Mouse (Mus musculus) neural tube, embryonic 12.5 days (tissue): ENCODE results near the gene Tfr2. TPM values are rescaled to one million over a fixed set of nuclear protein-coding genes. Genes with fewer than 3 reads are reported as not detected.

Experiments
- ATAC-seq: fragments of 200-750 bp; cut with Nextera tagmentation; 2 replicates; pipeline ENCODE4 v1.8.0; 2017; ENCODE audit warnings: low read depth, mild to moderate bottlenecking, moderate TSS enrichment, moderate library complexity; ENCODE audit not compliant: low FRiP score
- H3K27ac ChIP-seq: fragments of 300-500 bp; sonication (generic); 2 replicates; pipeline ENCODE4 v1.5.1; 2016
- H3K27me3 ChIP-seq: fragments of 300-500 bp; sonication (generic); replicated peaks from 2 replicates; pipeline ENCODE4 v1.6.1; 2016; ENCODE audit warnings: mild to moderate bottlenecking
- H3K36me3 ChIP-seq: fragments of 300-500 bp; sonication (generic); 2 replicates; pipeline ENCODE4 v1.6.1; 2016; ENCODE audit warnings: mild to moderate bottlenecking
- H3K4me1 ChIP-seq: fragments of 300-500 bp; sonication (generic); 2 replicates; pipeline ENCODE4 v1.6.1; 2016
- H3K4me2 ChIP-seq: fragments of 300-500 bp; sonication (generic); replicated peaks from 2 replicates; pipeline ENCODE4 v1.6.1; 2016; ENCODE audit warnings: mild to moderate bottlenecking
- H3K4me3 ChIP-seq: fragments of 300-500 bp; sonication (generic); 2 replicates; pipeline ENCODE4 v1.5.1; 2016
- H3K9ac ChIP-seq: fragments of 300-500 bp; sonication (generic); 2 replicates; pipeline ENCODE4 v1.6.1; 2016; ENCODE audit warnings: mild to moderate bottlenecking
- H3K9me3 ChIP-seq: fragments of 300-500 bp; sonication (generic); 2 replicates; pipeline ENCODE4 v1.6.1; 2016; ENCODE audit warnings: mild to moderate bottlenecking
- WGBS: fragments of 180-500 bp; shearing (Covaris S2); methylation state at CpG from one replicate; pipeline ENCODE4 v1.1.7; 2016; 5-methylcytosine and 5-hydroxymethylcytosine counted together
- microRNA-seq: library from miRNA; unstranded; fragments of <30 nt; microRNA quantifications from one replicate; pipeline ENCODE4, GENCODE M21; 2017
- polyA plus RNA-seq: library from polyadenylated mRNA; unstranded; fragments of >200 nt; fragmentation: Nextera tagmentation; extraction: Ambion mirVana; gene quantifications from 2 replicates; pipeline ENCODE4 v1.2.1, GENCODE M21; 2016

The Tfr2 gene
- polyA plus RNA-seq, 1 experiment from 2014 or later = 1.8 TPM

DNA sequence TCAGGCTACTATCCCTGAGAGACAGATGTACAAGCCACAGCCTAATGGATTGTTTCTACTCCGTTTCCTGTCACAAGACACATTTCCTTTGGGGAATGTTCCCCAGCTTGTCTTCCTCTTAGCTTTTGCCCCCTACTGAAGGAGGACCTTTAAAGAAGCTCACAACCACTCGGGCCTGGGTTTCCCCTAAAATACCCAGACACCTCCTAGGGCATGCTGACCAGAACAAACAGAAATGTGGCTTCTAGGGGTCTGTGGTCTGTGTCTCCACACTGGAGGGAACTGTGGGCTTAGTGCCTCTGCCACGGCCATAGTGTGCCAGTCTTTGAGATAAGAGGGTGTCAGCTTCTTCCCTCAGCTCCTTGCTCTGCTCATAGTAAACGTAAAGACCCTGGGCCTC is 62.0 kb downstream of the Tfr2 start:
- no peaks in the 10 kb centered on the region for H3K9me3 ChIP-seq
- H3K27ac ChIP-seq = no peak overlapping the region
- peaks cover 35% of the 10 kb centered on the region for H3K4me1 ChIP-seq
- peak overlapping the region; percentile 81; the same call in 1 of the 2 replicates for H3K9ac ChIP-seq
- H3K4me2 ChIP-seq = peak overlapping the region; percentile 79
- WGBS = 73% methylated on average over 4 of the region's 4 CpGs
- ATAC-seq = no peak
- H3K27me3 ChIP-seq = no peaks in the 10 kb centered on the region
- peaks cover 35% of the 10 kb centered on the region for H3K36me3 ChIP-seq
- no peak overlapping the region for H3K4me3 ChIP-seq

GRCm38 (mm10) chr5:137633397-137634084 is 63.9 kb downstream of the Tfr2 start:
- WGBS = 87% methylated on average over 12 of the region's 12 CpGs
- Histone ChIP-seq H3K4me1 (peaks cover 31% of the 10 kb centered on the region), H3K27ac (no peak overlapping the region), H3K4me2 (no peak overlapping the region), H3K36me3 (peaks cover 55% of the 10 kb centered on the region), H3K9me3 (no peaks in the 10 kb centered on the region), H3K27me3 (no peaks in the 10 kb centered on the region), H3K4me3 (no peak overlapping the region), H3K9ac (no peak overlapping the region)
- ATAC-seq = no peak

Small RNA genes within 50 kb of the gene (microRNA-seq; reads per million reads assigned to microRNA genes)
- gene Mir6418 = not detected

Other genes starting within 250 kb of the Tfr2 start
- gene Slc12a9, start 236.2 kb upstream of the Tfr2 start, polyA plus RNA-seq = 24.4 and 25.1 TPM in 2 replicates
- gene Ephb4, start 219.7 kb upstream of the Tfr2 start, polyA plus RNA-seq = 25.6 and 28.1 TPM in 2 replicates
- gene Zan, start 92.8 kb upstream of the Tfr2 start, polyA plus RNA-seq = 0.04 and 0.09 TPM in 2 replicates
- 65.4 and 71.0 TPM in 2 replicates for gene Pop7, start 67.3 kb upstream of the Tfr2 start, polyA plus RNA-seq
- gene Gigyf1, start 51.3 kb upstream of the Tfr2 start, polyA plus RNA-seq = 17.6 and 19.4 TPM in 2 replicates
- gene Epo, start 36.6 kb upstream of the Tfr2 start, polyA plus RNA-seq = not detected in 2 replicates
- gene Gnb2, start 36.3 kb upstream of the Tfr2 start, polyA plus RNA-seq = 468 and 494 TPM in 2 replicates
- 109 and 118 TPM in 2 replicates for gene Actl6b, start 16.3 kb upstream of the Tfr2 start, polyA plus RNA-seq
- 36.8 and 42.1 TPM in 2 replicates for gene Mospd3, start 31.2 kb downstream of the Tfr2 start, polyA plus RNA-seq
- gene Pcolce, start 43.9 kb downstream of the Tfr2 start, polyA plus RNA-seq = 51.8 and 52.0 TPM in 2 replicates
- 0.11 and 0.39 TPM in 2 replicates for gene Fbxo24, start 59.2 kb downstream of the Tfr2 start, polyA plus RNA-seq
- 29.4 and 32.5 TPM in 2 replicates for gene Lrch4, start 59.3 kb downstream of the Tfr2 start, polyA plus RNA-seq
- gene Gm20605, start 59.3 kb downstream of the Tfr2 start, polyA plus RNA-seq = 8.9 and 9.4 TPM in 2 replicates
- 7.6 and 9.5 TPM in 2 replicates for gene Sap25, start 71.5 kb downstream of the Tfr2 start, polyA plus RNA-seq
- 0.19 and 0.29 TPM in 2 replicates for gene Irs3, start 75.9 kb downstream of the Tfr2 start, polyA plus RNA-seq
- gene Agfg2, start 114.9 kb downstream of the Tfr2 start, polyA plus RNA-seq = 20.8 and 22.2 TPM in 2 replicates
- gene Nyap1, start 171.8 kb downstream of the Tfr2 start, polyA plus RNA-seq = 16.4 and 21.8 TPM in 2 replicates
- 68.4 and 68.7 TPM in 2 replicates for gene Tsc22d4, start 175.9 kb downstream of the Tfr2 start, polyA plus RNA-seq
- 61.5 TPM in 2 replicates for gene Ppp1r35, start 209.0 kb downstream of the Tfr2 start, polyA plus RNA-seq
- 11.3 and 15.4 TPM in 2 replicates for gene Mepce, start 217.8 kb downstream of the Tfr2 start, polyA plus RNA-seq
- 12.2 and 16.6 TPM in 2 replicates for gene Zcwpw1, start 218.0 kb downstream of the Tfr2 start, polyA plus RNA-seq